Mouse (Mus musculus) hindbrain, postnatal 0 days (tissue): ENCODE measurements at regions not wholly inside any gene's neighbourhood (a gene's known extent, or its start where the extent isn't known, plus 50 kb on each side); places are given as distances from the start of the nearest gene placed in this dataset.
A peak's percentile ranks its signal among the peaks of the same experiment; 100 is the strongest.

ENCODE experiments used
- ATAC-seq: fragments of 200-750 bp; cut with Nextera tagmentation; 2 replicates; pipeline ENCODE4 v1.8.0; 2017; ENCODE audit warnings: mild to moderate bottlenecking, moderate TSS enrichment, moderate library complexity
- DNase-seq: peaks from one replicate; pipeline ENCODE4 v3.0.0-alpha.2; 2015; ENCODE audit warnings: low spot score
- H3K27ac ChIP-seq: fragments of 300-500 bp; sonication (generic); 2 replicates; pipeline ENCODE4 v1.5.1; 2014; ENCODE audit warnings: mild to moderate bottlenecking
- H3K27me3 ChIP-seq: fragments of 300-500 bp; sonication (generic); 2 replicates; pipeline ENCODE4 v1.6.1; 2014; ENCODE audit warnings: low read length, mixed read lengths; ENCODE audit not compliant: insufficient read depth
- H3K36me3 ChIP-seq: fragments of 300-500 bp; sonication (generic); 2 replicates; pipeline ENCODE4 v1.6.1; 2014; ENCODE audit warnings: low read length, mixed read lengths; ENCODE audit not compliant: insufficient read depth
- H3K4me1 ChIP-seq: fragments of 300-500 bp; sonication (generic); 2 replicates; pipeline ENCODE4 v1.6.1; 2014; ENCODE audit warnings: antibody characterized with exemption, low read length, mixed read lengths; ENCODE audit not compliant: insufficient read depth
- H3K4me2 ChIP-seq: fragments of 300-500 bp; sonication (generic); 2 replicates; pipeline ENCODE4 v1.6.1; 2014; ENCODE audit warnings: low read depth, mild to moderate bottlenecking, low read length, moderate library complexity, mixed read lengths
- H3K4me3 ChIP-seq: fragments of 300-500 bp; sonication (generic); 2 replicates; pipeline ENCODE4 v1.5.1; 2014; ENCODE audit warnings: low read length
- H3K9ac ChIP-seq: fragments of 300-500 bp; sonication (generic); replicated peaks from 2 replicates; pipeline ENCODE4 v1.6.1; 2014; ENCODE audit warnings: mild to moderate bottlenecking, low read length, moderate library complexity, mixed read lengths
- H3K9me3 ChIP-seq: fragments of 300-500 bp; sonication (generic); 2 replicates; pipeline ENCODE4 v1.6.1; 2016; ENCODE audit warnings: low read length, mixed read lengths
- CTCF ChIP-seq: IDR thresholded peaks from 2 replicates; pipeline ENCODE4 v1.5.1; 2016; ENCODE audit warnings: antibody characterized with exemption, control low read depth, low read depth
- WGBS: fragments of 180-500 bp; shearing (Covaris S2); extraction: QIAGEN DNeasy Blood & Tissue Kit; methylation state at CpG from one replicate; pipeline ENCODE4 v1.1.7; 2014; 5-methylcytosine and 5-hydroxymethylcytosine counted together

DNA sequence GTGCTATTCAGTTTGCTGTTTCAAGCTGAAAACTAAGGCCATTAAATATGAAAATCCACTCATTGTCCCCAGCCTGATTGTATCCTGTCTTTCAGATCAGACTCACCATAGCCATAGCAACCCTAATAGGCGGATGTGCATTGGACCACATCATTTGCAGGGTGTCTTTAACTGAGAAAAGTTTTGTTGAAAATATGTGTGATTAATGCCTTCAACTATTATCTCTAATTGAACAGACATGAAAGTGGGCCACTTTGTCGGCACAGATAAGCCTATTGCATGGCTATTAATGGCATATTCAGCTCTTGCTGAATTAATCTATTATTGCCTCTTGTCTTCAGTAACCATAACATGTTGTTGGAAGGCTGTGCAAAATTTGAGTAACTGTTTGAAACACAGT lies 394.3 kb upstream of the Epha5 start:
- Histone ChIP-seq H3K36me3 (no peaks in the 10 kb centered on the region), H3K9me3 (no peaks in the 10 kb centered on the region), H3K4me1 (no peaks in the 10 kb centered on the region), H3K27me3 (no peaks in the 10 kb centered on the region), H3K4me3 (no peak overlapping the region), H3K27ac (no peak overlapping the region), H3K9ac (no peak overlapping the region), H3K4me2 (no peak overlapping the region)
- ATAC-seq (peak; percentile 35; the same call in 1 of the 2 replicates), DNase-seq (peak; percentile 2)
- no peak for TF ChIP-seq CTCF
- WGBS, result 28% methylated on average over 2 of the region's 2 CpGs

- Histone ChIP-seq H3K27ac (no peak overlapping the region), H3K4me1 (no peaks in the 10 kb centered on the region), H3K4me2 (no peak overlapping the region), H3K4me3 (no peak overlapping the region), H3K9me3 (no peaks in the 10 kb centered on the region), H3K9ac (no peak overlapping the region), H3K27me3 (no peaks in the 10 kb centered on the region), H3K36me3 (no peaks in the 10 kb centered on the region)
- no peak for TF ChIP-seq CTCF
- DNase-seq (no peak), ATAC-seq (no peak)
- WGBS, result 39% methylated on average over 3 of the region's 3 CpGs
Observed at GRCm38 (mm10) chr5:84810844-84811243, 393.7 kb upstream of the Epha5 start.

DNA sequence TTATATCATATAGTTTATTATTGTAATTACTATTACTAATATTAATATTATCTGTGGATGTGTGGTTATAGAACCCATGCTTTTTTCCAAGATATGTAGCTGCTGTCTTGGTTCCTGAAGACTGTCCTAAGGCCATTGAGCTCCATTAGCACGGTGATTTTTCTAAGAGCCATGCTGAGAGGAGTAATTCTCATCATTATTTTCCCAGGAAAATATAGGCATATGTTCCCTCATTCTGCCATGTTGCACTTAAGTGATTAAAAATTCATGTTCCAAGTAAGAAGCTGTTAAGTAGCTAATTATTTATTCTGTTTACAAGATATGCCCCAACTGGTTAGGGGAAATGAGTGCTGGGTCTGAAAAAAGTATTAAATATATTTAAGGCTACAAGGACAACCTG lies 345.4 kb upstream of the Epha5 start:
- Histone ChIP-seq H3K9me3 (no peaks in the 10 kb centered on the region), H3K27ac (no peak overlapping the region), H3K4me2 (no peak overlapping the region), H3K4me3 (no peak overlapping the region), H3K36me3 (no peaks in the 10 kb centered on the region), H3K27me3 (no peaks in the 10 kb centered on the region), H3K9ac (no peak overlapping the region), H3K4me1 (no peaks in the 10 kb centered on the region)
- DNase-seq (peak; percentile 1), ATAC-seq (no peak)
- no peak for TF ChIP-seq CTCF
- WGBS, result 23% methylated on average over 1 of the region's 1 CpGs

DNA sequence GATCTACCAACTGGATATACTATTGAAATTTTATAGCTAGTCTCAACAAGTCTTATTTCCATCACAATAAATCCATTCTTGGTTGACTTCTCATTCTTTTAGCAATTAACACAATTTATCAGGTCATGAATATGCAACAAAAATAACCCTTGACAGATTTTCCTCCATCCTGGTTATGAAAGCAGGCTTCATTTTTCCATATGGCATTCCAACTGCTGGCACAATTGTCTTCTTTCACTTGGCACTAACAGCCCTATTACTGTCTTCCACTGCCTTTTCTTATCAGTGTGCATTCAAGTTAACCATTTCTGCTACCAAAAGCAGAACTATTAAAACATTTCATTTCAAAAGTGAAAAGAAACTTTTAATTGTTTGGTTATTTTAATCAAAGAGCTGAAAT lies 334.9 kb upstream of the Epha5 start:
- Histone ChIP-seq H3K27ac (no peak overlapping the region), H3K9ac (no peak overlapping the region), H3K4me3 (no peak overlapping the region), H3K9me3 (no peaks in the 10 kb centered on the region), H3K36me3 (no peaks in the 10 kb centered on the region), H3K4me1 (no peaks in the 10 kb centered on the region), H3K4me2 (no peak overlapping the region), H3K27me3 (no peaks in the 10 kb centered on the region)
- no peak for TF ChIP-seq CTCF
- ATAC-seq (no peak), DNase-seq (peak; percentile 35)

GRCm38 (mm10) chr5:84705436-84705835 lies 288.3 kb upstream of the Epha5 start:
- H3K27me3 ChIP-seq, result no peaks in the 10 kb centered on the region
- no peak overlapping the region for H3K4me2 ChIP-seq
- no peak overlapping the region for H3K9ac ChIP-seq
- 85% methylated on average over 2 of the region's 2 CpGs for WGBS
- no peaks in the 10 kb centered on the region for H3K9me3 ChIP-seq
- H3K36me3 ChIP-seq, result no peaks in the 10 kb centered on the region
- DNase-seq (no peak), ATAC-seq (no peak)
- TF ChIP-seq CTCF, result no peak
- no peaks in the 10 kb centered on the region for H3K4me1 ChIP-seq
- no peak overlapping the region for H3K27ac ChIP-seq
- H3K4me3 ChIP-seq, result no peak overlapping the region

DNA sequence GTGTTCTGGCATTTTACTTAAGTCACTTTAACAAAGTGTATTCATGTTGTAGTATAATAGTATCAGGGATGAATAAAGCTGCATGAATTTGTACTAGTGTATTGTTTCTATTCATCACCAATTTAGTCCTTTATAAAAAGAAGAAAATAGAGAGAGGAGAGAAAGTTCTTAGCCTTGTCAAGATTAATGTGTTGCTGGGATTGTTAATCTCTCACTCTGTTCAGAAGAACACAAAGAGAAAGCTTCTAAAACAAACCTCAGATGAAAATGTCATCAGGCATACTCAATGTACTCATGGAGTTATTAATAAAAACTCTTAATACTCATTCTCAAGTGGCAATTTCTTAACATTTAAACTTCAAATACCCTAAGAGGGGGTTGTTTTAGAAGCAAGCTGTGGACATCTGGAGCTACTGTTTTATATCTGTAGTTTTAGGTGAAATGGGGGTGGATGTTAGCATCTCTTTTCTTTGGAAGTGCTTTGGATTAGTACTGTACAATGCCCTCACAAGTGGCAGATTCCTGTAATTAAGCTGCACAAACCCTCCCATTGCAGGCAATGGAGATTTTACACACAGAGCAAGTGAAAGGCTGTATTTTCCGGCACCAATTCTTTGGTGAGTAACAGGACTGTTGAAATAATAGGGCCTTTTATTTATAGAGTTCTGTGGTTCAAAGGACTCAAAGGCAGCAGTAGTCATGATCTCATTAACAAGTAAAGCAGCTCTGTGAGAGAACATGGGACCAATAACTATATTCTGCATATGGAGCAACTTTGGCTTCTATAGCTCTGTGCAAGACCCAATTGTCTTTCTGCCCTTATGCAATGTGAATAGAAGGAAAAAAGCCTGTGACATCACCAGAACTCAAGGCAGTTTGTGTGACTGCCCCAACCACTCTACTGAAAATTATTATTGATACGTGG lies 273.4 kb upstream of the Epha5 start:
- H3K36me3 ChIP-seq, result no peaks in the 10 kb centered on the region
- TF ChIP-seq CTCF, result no peak
- no peaks in the 10 kb centered on the region for H3K9me3 ChIP-seq
- H3K27me3 ChIP-seq, result no peaks in the 10 kb centered on the region
- 53% methylated on average over 2 of the region's 2 CpGs for WGBS
- no peak overlapping the region for H3K4me3 ChIP-seq
- no peak overlapping the region for H3K27ac ChIP-seq
- ATAC-seq, result no peak
- no peak overlapping the region for H3K9ac ChIP-seq
- no peak for DNase-seq
- no peaks in the 10 kb centered on the region for H3K4me1 ChIP-seq
- H3K4me2 ChIP-seq, result no peak overlapping the region

DNA sequence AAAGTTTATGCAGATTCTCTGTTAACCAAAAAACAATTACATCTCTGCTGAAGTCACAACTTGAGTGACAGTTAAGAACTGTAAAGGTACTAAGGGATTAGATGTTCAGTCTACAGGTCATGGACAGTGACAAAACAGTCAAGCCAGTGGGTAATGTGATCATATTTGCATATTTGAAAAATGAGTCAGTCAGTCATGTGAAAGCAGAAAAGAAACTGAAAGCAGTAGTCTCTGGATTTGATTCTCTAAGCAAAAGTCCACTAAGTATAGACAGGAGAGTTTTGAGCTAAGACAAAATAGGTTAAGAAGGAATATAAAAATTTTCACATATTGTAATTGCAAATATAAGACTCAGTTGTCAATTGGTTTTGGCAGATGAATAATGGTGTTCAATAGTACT lies 270.4 kb upstream of the Epha5 start:
- no peak overlapping the region for H3K9ac ChIP-seq
- H3K4me2 ChIP-seq, result no peak overlapping the region
- no peaks in the 10 kb centered on the region for H3K4me1 ChIP-seq
- DNase-seq (no peak), ATAC-seq (no peak)
- H3K27ac ChIP-seq, result no peak overlapping the region
- H3K4me3 ChIP-seq, result no peak overlapping the region
- H3K27me3 ChIP-seq, result no peaks in the 10 kb centered on the region
- no peak for TF ChIP-seq CTCF
- no peaks in the 10 kb centered on the region for H3K9me3 ChIP-seq
- H3K36me3 ChIP-seq, result no peaks in the 10 kb centered on the region
